Mouse (Mus musculus): Measurements from ENCODE around the gene Fam174b. TPM values are rescaled to one million over a fixed set of nuclear protein-coding genes. Genes with fewer than 3 reads are reported as not detected.

The Fam174b gene
- polyA plus RNA-seq, 1 experiment, result 8.8 TPM

DNA sequence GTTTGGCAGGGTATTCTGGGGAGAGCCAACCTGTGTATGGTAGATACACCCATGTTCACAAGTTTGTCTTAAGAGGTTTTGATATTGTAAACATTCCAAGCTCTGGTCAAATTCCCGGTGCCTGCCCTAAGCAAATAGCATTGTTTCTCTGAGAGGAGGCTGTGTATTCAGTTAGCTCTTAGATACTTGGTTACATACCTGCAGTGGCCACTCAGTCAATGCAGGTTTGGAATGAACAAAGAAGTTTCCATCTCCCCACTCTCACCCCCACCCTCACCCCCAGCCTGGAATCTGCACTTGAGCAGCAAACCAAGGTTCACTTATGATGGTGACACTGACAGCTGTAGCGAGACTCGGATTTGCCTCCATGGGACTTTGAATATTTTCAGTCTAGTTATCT, 52.5 kb downstream of the Fam174b start:
- no peak for TF ChIP-seq POLR2A (IDR thresholded peaks at IDR 0.05; ENCODE audit: low read depth, low read length)
- TF ChIP-seq CTCF (IDR thresholded peaks at IDR 0.05; ENCODE audit: borderline replicate concordance, insufficient read depth, low read length), result no peak
- H3K27ac ChIP-seq (ENCODE audit: insufficient read depth, low read length), result no peak overlapping the region

DNA sequence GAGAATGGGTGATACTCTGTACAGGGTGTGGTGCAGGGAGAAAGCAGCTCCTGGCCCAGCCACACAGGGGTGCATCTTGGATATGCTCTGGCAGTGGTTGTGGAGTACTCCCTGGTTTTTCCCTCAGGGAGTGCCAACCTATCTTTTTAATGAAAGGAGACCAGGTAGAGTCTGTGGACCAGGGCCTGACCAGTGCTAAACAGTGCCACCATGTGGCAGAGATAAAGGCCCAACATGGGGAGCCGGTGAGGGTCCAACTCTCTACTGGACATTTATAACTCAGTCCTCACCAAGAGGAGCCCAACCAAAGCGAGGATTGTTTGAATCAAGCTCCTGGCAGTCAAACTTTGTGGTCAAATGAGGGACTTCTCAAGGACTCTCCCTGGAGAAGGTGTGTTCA, 69.2 kb downstream of the Fam174b start:
- no peaks in the 10 kb centered on the region for H3K4me1 ChIP-seq (ENCODE audit: control insufficient read depth, insufficient read depth, low read length)
- H3K27ac ChIP-seq (ENCODE audit: insufficient read depth, low read length), result no peak overlapping the region
- no peak overlapping the region for H3K4me3 ChIP-seq (ENCODE audit: insufficient read depth, low read length)
- TF ChIP-seq POLR2A (IDR thresholded peaks at IDR 0.05; ENCODE audit: low read depth, low read length), result no peak

More for the DNA sequence above, 52.5 kb downstream of the Fam174b start:
- Histone ChIP-seq H3K4me3 (ENCODE audit: insufficient read depth, low read length) (no peak overlapping the region), H3K4me1 (ENCODE audit: control insufficient read depth, insufficient read depth, low read length) (no peaks in the 10 kb centered on the region; the same call in 1 of the 2 replicates)

DNA sequence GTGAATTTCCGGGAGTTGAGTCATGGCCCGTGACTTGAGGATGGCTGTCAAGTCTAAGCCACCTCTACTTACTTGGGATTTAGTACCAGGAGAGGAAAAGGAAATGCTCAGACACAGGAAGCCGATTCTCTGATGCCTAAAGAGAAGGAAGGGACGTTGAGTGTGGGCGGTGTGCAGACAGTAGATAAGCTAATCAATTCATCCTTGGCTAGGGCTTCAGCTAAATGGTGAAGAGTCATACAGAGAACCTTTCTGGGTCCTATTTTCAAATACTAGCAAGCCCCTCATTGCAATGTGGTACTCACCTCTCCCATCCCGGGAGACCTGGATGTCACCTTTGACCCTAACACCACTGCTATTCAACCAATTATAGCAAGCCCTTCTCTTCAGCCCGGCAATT, 71.3 kb downstream of the Fam174b start:
- Histone ChIP-seq H3K4me1 (ENCODE audit: control insufficient read depth, insufficient read depth, low read length) (no peaks in the 10 kb centered on the region), H3K27ac (ENCODE audit: insufficient read depth, low read length) (no peak overlapping the region), H3K4me3 (ENCODE audit: insufficient read depth, low read length) (no peak overlapping the region)
- no peak for TF ChIP-seq CTCF (IDR thresholded peaks at IDR 0.05; ENCODE audit: borderline replicate concordance, insufficient read depth, low read length)
- no peak for TF ChIP-seq POLR2A (IDR thresholded peaks at IDR 0.05; ENCODE audit: low read depth, low read length)

DNA sequence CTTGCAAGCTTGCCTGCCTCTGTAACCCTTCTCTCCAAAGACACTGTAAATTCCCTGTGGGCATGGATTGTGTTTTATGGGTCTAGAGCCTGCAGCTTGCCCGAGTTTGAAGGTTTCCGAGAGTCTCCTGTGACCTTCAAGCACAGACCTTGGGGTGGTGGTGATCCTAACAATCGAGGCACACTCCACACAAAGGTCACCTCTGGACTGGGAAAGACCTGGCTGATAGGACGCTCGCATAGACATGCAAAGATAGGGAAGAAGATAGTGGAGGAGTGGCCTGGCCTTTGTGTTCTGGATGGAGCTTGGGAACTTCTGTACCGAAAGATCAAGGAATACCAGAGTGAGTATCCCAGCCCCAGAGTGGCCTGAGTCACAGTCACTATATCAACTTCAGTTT, 72.1 kb downstream of the Fam174b start:
- no peak for TF ChIP-seq POLR2A (IDR thresholded peaks at IDR 0.05; ENCODE audit: low read depth, low read length)
- TF ChIP-seq CTCF (IDR thresholded peaks at IDR 0.05; ENCODE audit: borderline replicate concordance, insufficient read depth, low read length), result no peak

DNA sequence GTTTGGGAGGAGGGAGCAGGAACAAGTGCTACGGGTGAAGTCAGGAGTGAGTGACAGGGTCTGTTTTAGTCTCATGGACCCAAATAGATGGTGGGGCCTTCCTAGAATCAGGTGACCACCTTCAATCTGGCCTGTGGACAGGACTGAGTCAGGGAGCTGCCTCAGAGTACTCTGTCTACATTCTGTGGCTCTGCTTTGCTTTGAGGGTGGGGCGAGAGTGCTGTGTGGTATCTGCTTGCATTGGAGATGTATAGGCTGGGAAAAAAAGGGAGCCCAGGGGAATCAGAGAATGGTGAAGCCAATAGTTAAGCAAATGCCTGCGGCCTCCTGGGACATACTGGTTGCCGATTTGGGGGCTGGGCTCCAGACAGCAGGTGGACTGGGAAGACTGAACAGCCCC, 73.8 kb downstream of the Fam174b start:
- H3K4me1 ChIP-seq (ENCODE audit: control insufficient read depth, insufficient read depth, low read length), result no peaks in the 10 kb centered on the region
- H3K4me3 ChIP-seq (ENCODE audit: insufficient read depth, low read length), result no peak overlapping the region
- H3K27ac ChIP-seq (ENCODE audit: insufficient read depth, low read length), result no peak overlapping the region
- TF ChIP-seq POLR2A (IDR thresholded peaks at IDR 0.05; ENCODE audit: low read depth, low read length) (no peak), CTCF (IDR thresholded peaks at IDR 0.05; ENCODE audit: borderline replicate concordance, insufficient read depth, low read length) (no peak)

More for the DNA sequence above, 72.1 kb downstream of the Fam174b start:
- no peak overlapping the region for H3K4me3 ChIP-seq (ENCODE audit: insufficient read depth, low read length)
- H3K4me1 ChIP-seq (ENCODE audit: control insufficient read depth, insufficient read depth, low read length), result no peaks in the 10 kb centered on the region
- H3K27ac ChIP-seq (ENCODE audit: insufficient read depth, low read length), result no peak overlapping the region

DNA sequence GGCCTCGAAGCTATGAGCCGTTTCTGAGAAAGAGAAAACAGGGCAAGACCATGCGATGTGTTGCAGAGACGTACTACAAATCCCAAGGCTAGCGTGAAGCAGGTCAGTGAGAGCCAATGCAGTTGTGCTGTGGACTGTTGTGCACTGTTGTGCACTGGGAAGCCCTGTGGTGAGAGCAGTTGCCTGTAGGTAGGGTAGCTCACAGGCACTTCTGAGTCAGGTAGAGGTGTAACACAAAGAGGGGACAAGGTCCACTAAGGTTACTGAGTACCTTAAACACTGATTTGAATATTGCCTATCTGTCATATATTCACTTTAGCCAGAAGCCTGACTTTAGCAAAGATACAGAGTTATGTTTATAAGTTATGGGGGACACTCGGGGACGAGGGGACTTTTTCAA, 74.4 kb downstream of the Fam174b start:
- TF ChIP-seq CTCF (IDR thresholded peaks at IDR 0.05; ENCODE audit: borderline replicate concordance, insufficient read depth, low read length) (no peak), POLR2A (IDR thresholded peaks at IDR 0.05; ENCODE audit: low read depth, low read length) (no peak)
- Histone ChIP-seq H3K4me1 (ENCODE audit: control insufficient read depth, insufficient read depth, low read length) (no peaks in the 10 kb centered on the region), H3K27ac (ENCODE audit: insufficient read depth, low read length) (no peak overlapping the region), H3K4me3 (ENCODE audit: insufficient read depth, low read length) (no peak overlapping the region)

DNA sequence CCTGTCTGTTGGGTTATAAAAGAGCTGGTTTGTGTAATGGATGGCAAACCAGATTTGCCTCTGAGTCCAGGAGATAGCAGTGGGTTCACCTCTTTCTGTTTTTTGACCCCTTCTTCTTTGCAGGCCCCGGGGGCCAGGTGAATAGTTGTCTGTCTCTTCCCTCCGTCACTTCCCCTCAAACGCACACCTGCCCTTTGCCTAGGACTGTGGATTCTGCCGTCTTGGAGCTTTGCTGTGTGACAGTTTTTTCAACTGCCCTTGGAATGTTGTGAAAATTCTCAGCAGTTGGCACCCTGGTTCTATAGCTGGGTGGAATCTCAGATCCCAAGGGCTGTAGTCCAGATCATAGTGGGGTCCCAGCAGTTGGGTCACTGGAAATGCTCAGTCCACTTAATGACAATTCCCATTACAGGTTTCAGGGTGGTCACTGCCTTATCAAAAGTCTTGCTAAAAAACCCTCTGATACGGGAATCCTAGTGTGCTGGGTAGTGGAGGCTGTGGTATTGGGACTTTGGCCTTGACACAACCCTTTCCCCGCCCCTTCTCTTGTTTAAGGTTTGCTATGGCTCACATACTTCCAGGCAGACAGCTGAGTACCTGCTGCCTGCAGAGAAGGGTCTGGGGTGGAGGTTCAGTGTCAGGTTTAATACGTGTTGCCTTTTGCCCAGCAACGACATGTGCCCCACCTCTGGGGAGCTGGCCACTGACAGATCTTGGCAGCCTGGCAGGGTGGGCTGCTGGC, 76.3 kb downstream of the Fam174b start:
- no peak overlapping the region for H3K4me3 ChIP-seq (ENCODE audit: insufficient read depth, low read length)
- H3K27ac ChIP-seq (ENCODE audit: insufficient read depth, low read length), result no peak overlapping the region
- no peak for TF ChIP-seq POLR2A (IDR thresholded peaks at IDR 0.05; ENCODE audit: low read depth, low read length)
- no peak for TF ChIP-seq CTCF (IDR thresholded peaks at IDR 0.05; ENCODE audit: borderline replicate concordance, insufficient read depth, low read length)
- H3K4me1 ChIP-seq (ENCODE audit: control insufficient read depth, insufficient read depth, low read length), result no peaks in the 10 kb centered on the region

DNA sequence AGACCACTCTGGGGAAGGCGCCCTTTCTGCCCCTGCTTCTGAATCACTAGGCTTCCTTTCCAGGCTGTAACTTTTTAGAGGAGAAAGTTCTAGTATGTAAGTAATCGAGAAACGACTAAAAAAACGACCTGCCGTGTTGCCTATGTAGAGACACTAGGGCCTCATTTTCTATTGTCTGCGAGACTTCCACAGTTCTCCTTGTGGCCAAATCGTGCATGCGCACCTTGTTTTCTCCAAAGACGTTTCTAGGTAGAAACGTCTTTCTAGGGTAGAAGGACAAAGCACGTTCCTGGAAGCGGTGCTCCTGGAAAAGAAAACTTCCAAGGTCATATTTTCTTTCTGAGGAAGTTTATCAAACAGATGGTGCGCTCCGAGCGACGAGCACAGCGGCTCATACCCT, 79.3 kb downstream of the Fam174b start:
- no peak overlapping the region for H3K4me3 ChIP-seq (ENCODE audit: insufficient read depth, low read length)

More for the DNA sequence above, 79.3 kb downstream of the Fam174b start:
- Histone ChIP-seq H3K27ac (ENCODE audit: insufficient read depth, low read length) (no peak overlapping the region), H3K4me1 (ENCODE audit: control insufficient read depth, insufficient read depth, low read length) (no peaks in the 10 kb centered on the region)
- TF ChIP-seq POLR2A (IDR thresholded peaks at IDR 0.05; ENCODE audit: low read depth, low read length) (no peak), CTCF (IDR thresholded peaks at IDR 0.05; ENCODE audit: borderline replicate concordance, insufficient read depth, low read length) (no peak)

Other genes starting within 250 kb of the Fam174b start
- 45.2 and 51.4 TPM in 2 replicates for gene Chd2, start 198.5 kb upstream of the Fam174b start, polyA plus RNA-seq (2011; ENCODE audit: insufficient read length, low read depth, missing spikeins)